Mouse (Mus musculus) kidney, embryonic 16.5 days (tissue): ENCODE results near the gene Rara. TPM values are rescaled to one million over a fixed set of nuclear protein-coding genes. Genes with fewer than 3 reads are reported as not detected.

Experiments
- ATAC-seq: fragments of 200-750 bp; cut with Nextera tagmentation; 2 replicates; pipeline ENCODE4 v1.8.0; 2017; ENCODE audit warnings: moderate TSS enrichment; ENCODE audit not compliant: low FRiP score, low TSS enrichment
- H3K27ac ChIP-seq: fragments of 300-500 bp; sonication (generic); 2 replicates; pipeline ENCODE4 v1.5.1; 2014; ENCODE audit warnings: low read length
- H3K27me3 ChIP-seq: fragments of 300-500 bp; sonication (generic); 2 replicates; pipeline ENCODE4 v1.6.1; 2014; ENCODE audit warnings: low read length, control low read depth, mixed read lengths; ENCODE audit not compliant: insufficient read depth
- H3K36me3 ChIP-seq: fragments of 300-500 bp; sonication (generic); 2 replicates; pipeline ENCODE4 v1.6.1; 2014; ENCODE audit warnings: low read length, control low read depth, mixed read lengths; ENCODE audit not compliant: insufficient read depth
- H3K4me1 ChIP-seq: fragments of 300-500 bp; sonication (generic); 2 replicates; pipeline ENCODE4 v1.6.1; 2014; ENCODE audit warnings: low read length, control low read depth, mixed read lengths; ENCODE audit not compliant: insufficient read depth
- H3K4me2 ChIP-seq: fragments of 300-500 bp; sonication (generic); replicated peaks from 2 replicates; pipeline ENCODE4 v1.6.1; 2014; ENCODE audit warnings: low read depth, low read length
- H3K4me3 ChIP-seq: fragments of 300-500 bp; sonication (generic); 2 replicates; pipeline ENCODE4 v1.5.1; 2014; ENCODE audit warnings: mild to moderate bottlenecking, low read length
- H3K9ac ChIP-seq: fragments of 300-500 bp; sonication (generic); replicated peaks from 2 replicates; pipeline ENCODE4 v1.6.1; 2014; ENCODE audit warnings: low read length
- H3K9me3 ChIP-seq: fragments of 300-500 bp; sonication (generic); 2 replicates; pipeline ENCODE4 v1.6.1; 2016; ENCODE audit warnings: low read length, control low read depth
- WGBS: fragments of 180-500 bp; shearing (Covaris S2); extraction: QIAGEN DNeasy Blood & Tissue Kit; methylation state at CpG from one replicate; pipeline ENCODE4 v1.1.7; 2014; 5-methylcytosine and 5-hydroxymethylcytosine counted together
- polyA plus RNA-seq: library from polyadenylated mRNA; unstranded; fragments of >200 nt; fragmentation: Nextera tagmentation; extraction: Ambion mirVana; gene quantifications from 2 replicates; pipeline ENCODE4 v1.2.1, GENCODE M21; 2015

The Rara gene
- polyA plus RNA-seq, 1 experiment from 2014 or later, result 31.4 TPM

DNA sequence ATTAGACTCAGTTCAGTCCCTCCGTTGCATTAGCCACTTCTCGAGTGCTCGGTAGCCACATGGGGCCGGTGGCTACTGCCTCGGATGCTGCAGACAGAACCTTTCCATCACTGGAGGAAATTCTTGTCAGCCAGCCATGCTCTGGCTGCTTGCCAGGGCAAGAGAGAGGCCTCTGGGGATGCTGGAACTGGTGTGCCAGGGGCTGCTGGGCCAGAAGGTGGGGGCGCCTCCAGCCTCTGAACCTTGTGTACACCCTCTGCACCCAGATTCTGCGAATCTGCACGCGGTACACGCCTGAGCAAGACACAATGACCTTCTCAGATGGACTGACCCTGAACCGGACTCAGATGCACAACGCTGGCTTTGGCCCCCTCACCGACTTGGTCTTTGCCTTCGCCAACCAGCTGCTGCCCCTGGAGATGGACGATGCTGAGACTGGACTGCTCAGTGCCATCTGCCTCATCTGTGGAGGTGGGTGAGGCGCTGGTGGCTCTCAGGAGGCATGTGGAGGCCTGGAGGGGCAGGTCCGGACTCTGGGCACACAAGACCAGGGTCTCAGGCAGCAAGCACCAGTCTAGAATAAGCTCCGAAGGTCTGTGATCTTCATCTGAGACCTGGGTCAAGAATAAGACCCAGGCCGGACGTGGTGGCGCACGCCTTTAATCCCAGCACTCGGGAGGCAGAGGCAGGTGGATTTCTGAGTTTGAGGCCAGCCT, 43.9 kb downstream of the Rara start:
- H3K36me3 ChIP-seq, result peaks cover 67% of the 10 kb centered on the region
- no peak for ATAC-seq
- H3K4me2 ChIP-seq, result no peak overlapping the region
- H3K4me1 ChIP-seq, result peaks cover 49% of the 10 kb centered on the region
- no peaks in the 10 kb centered on the region for H3K27me3 ChIP-seq
- no peak overlapping the region for H3K4me3 ChIP-seq
- no peak overlapping the region for H3K27ac ChIP-seq
- H3K9ac ChIP-seq, result no peak overlapping the region
- no peaks in the 10 kb centered on the region for H3K9me3 ChIP-seq
- 75% methylated on average over 23 of the region's 23 CpGs for WGBS

- Histone ChIP-seq H3K9ac (no peak overlapping the region), H3K4me2 (no peak overlapping the region), H3K27ac (no peak overlapping the region), H3K36me3 (peaks cover 61% of the 10 kb centered on the region), H3K27me3 (no peaks in the 10 kb centered on the region), H3K4me1 (peaks cover 42% of the 10 kb centered on the region), H3K4me3 (no peak overlapping the region), H3K9me3 (no peaks in the 10 kb centered on the region)
- WGBS, result 49% methylated on average over 9 of the region's 9 CpGs
- no peak; the same call in 1 of the 2 replicates for ATAC-seq
These were observed 44.6 kb downstream of the Rara start for GRCm38 (mm10) chr11:98972215-98972614.

DNA sequence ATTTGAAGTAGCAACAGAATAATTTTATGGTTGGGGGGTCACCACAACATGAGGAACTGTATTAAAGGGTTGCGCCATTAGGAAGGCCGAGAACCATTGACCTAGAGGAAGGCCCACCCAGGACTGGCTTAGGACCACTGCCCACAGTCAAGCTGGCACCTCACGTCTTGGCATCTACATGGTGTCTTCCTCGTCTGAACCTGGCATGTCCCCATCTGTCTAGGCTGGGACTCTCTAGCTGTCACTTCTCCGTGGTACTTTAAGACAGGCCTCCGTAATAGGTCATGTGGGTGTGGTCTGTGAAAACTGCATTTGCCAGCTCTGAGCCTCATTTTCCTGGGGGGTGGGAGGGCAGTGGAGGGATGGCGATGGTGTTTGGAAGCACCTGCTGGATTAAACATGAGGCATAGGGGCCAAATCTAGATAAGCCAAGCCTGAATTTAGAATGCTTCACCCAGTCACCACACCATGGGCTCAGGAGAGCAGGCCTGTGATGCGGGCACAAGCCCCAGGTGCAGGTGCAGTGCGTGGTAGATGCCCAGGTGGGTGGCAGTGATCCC, 45.3 kb downstream of the Rara start:
- ATAC-seq, result no peak
- no peaks in the 10 kb centered on the region for H3K27me3 ChIP-seq
- H3K9ac ChIP-seq, result no peak overlapping the region
- no peak overlapping the region for H3K4me2 ChIP-seq
- H3K4me3 ChIP-seq, result no peak overlapping the region
- WGBS, result 87% methylated on average over 9 of the region's 9 CpGs
- no peak overlapping the region for H3K27ac ChIP-seq
- peaks cover 35% of the 10 kb centered on the region for H3K4me1 ChIP-seq
- no peaks in the 10 kb centered on the region for H3K9me3 ChIP-seq
- peaks cover 58% of the 10 kb centered on the region for H3K36me3 ChIP-seq

- H3K27ac ChIP-seq, result no peak overlapping the region
- peaks cover 51% of the 10 kb centered on the region for H3K36me3 ChIP-seq
- H3K9ac ChIP-seq, result no peak overlapping the region
- no peaks in the 10 kb centered on the region for H3K27me3 ChIP-seq
- peaks cover 28% of the 10 kb centered on the region for H3K4me1 ChIP-seq
- H3K4me3 ChIP-seq, result no peak overlapping the region
- 87% methylated on average over 14 of the region's 14 CpGs for WGBS
- H3K9me3 ChIP-seq, result no peaks in the 10 kb centered on the region
- H3K4me2 ChIP-seq, result no peak overlapping the region
- ATAC-seq, result no peak
These were observed 46.0 kb downstream of the Rara start for GRCm38 (mm10) chr11:98973584-98973983.

GRCm38 (mm10) chr11:98974213-98974612, 46.6 kb downstream of the Rara start:
- Histone ChIP-seq H3K27ac (no peak overlapping the region), H3K9me3 (no peaks in the 10 kb centered on the region), H3K4me2 (no peak overlapping the region), H3K4me3 (no peak overlapping the region), H3K27me3 (no peaks in the 10 kb centered on the region), H3K4me1 (peaks cover 22% of the 10 kb centered on the region), H3K36me3 (peaks cover 50% of the 10 kb centered on the region), H3K9ac (no peak overlapping the region)
- ATAC-seq, result no peak
- 73% methylated on average over 6 of the region's 6 CpGs for WGBS

GRCm38 (mm10) chr11:98974871-98975719, 47.5 kb downstream of the Rara start:
- Histone ChIP-seq H3K4me1 (peaks cover 13% of the 10 kb centered on the region), H3K4me2 (no peak overlapping the region), H3K27ac (no peak overlapping the region), H3K9me3 (no peaks in the 10 kb centered on the region), H3K4me3 (no peak overlapping the region), H3K9ac (no peak overlapping the region), H3K27me3 (no peaks in the 10 kb centered on the region), H3K36me3 (peaks cover 48% of the 10 kb centered on the region)
- no peak for ATAC-seq
- 54% methylated on average over 5 of the region's 5 CpGs for WGBS

DNA sequence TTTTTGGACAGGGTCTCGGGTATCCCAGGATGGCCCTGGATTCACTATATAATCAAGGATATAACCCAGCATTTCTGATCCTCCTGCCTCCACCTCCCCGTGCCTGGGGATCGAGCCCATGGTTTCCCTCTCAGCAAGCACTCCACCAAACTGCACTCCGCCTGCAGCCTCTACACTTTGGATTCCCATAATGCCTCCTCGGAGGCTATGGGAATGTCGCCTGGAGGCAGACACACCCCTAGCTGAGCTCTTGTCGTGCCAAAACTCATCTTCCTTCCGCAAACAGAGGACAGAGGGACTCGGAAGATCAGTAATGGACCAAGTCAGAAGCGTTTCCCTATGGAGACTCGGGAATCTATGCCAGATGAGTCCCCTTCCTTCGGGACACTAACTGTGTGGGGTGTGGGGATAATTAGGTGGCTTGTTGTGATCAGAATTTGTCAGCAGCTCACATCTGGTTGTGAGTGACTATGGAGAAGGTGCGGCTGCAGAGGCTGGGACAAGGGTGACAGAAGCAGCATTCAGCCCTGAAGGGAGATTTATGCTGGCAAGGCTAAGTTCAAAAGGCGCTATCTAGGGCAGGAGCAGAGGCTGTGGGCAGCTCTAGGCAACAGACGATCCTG, 51.0 kb downstream of the Rara start:
- H3K36me3 ChIP-seq, result peaks cover 13% of the 10 kb centered on the region
- ATAC-seq, result no peak
- H3K27me3 ChIP-seq, result 0 out of 2 replicates have a peak, but pooled peaks cover 4% of the 10 kb centered on the region
- WGBS, result 54% methylated on average over 15 of the region's 15 CpGs
- no peak overlapping the region for H3K4me2 ChIP-seq
- H3K27ac ChIP-seq, result no peak overlapping the region
- H3K9me3 ChIP-seq, result no peaks in the 10 kb centered on the region
- H3K9ac ChIP-seq, result 0 out of 2 replicates have a peak overlapping the region, but pooled peaks have one; percentile 20
- peaks cover 19% of the 10 kb centered on the region for H3K4me1 ChIP-seq
- H3K4me3 ChIP-seq, result no peak overlapping the region

DNA sequence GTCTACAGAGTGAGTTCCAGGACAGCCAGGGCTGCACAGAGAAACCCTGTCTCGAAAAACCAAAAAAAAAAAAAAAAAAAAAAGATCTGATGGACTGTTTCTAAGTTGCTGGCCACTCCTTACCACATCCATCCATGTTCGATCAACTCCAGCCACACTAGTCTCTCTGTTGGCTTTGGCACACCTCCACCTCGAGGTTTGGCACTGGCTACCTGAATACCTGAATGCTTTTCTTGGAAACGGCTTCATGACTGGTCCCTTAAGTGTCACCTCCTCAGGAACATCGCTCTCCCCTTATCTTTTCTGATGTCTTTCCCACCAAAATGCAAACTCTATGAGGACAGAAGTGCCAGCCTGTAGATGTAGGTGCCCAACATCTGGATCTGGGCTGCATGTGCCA, 51.7 kb downstream of the Rara start:
- WGBS, result 79% methylated on average over 4 of the region's 5 CpGs

GRCm38 (mm10) chr11:98981289-98981996, 53.8 kb downstream of the Rara start:
- H3K9ac ChIP-seq, result peak overlapping the region; percentile 68
- no peaks in the 10 kb centered on the region for H3K36me3 ChIP-seq
- peak overlapping the region; percentile 64 for H3K4me3 ChIP-seq
- peak; percentile 39; the same call in 1 of the 2 replicates for ATAC-seq
- no peaks in the 10 kb centered on the region for H3K9me3 ChIP-seq
- 30% methylated on average over 20 of the region's 20 CpGs for WGBS
- peaks cover 22% of the 10 kb centered on the region for H3K4me1 ChIP-seq
- H3K27me3 ChIP-seq, result 0 out of 2 replicates have a peak, but pooled peaks cover 4% of the 10 kb centered on the region
- peak overlapping the region; percentile 98 for H3K4me2 ChIP-seq
- no peak overlapping the region for H3K27ac ChIP-seq

More for the DNA sequence above, 51.7 kb downstream of the Rara start:
- Histone ChIP-seq H3K36me3 (peaks cover 5% of the 10 kb centered on the region), H3K4me2 (no peak overlapping the region), H3K27me3 (0 out of 2 replicates have a peak, but pooled peaks cover 4% of the 10 kb centered on the region), H3K4me3 (no peak overlapping the region), H3K9ac (no peak overlapping the region), H3K27ac (no peak overlapping the region), H3K9me3 (no peaks in the 10 kb centered on the region), H3K4me1 (peaks cover 19% of the 10 kb centered on the region)
- ATAC-seq, result no peak
